Mouse (Mus musculus): ENCODE results near the gene Cdc123. TPM values are rescaled to one million over a fixed set of nuclear protein-coding genes. Genes with fewer than 3 reads are reported as not detected.

Cdc123 gene
- polyA plus RNA-seq, 1 experiment from 2014 or later = 184 TPM

GRCm38 (mm10) chr2:5789625-5790160 lies 55.3 kb downstream of the Cdc123 start:
- Histone ChIP-seq H3K4me3 (ENCODE audit: low read depth, low read length) (no peak overlapping the region), H3K27me3 (ENCODE audit: control insufficient read depth, insufficient read depth, low read length) (no peaks in the 10 kb centered on the region), H3K9me3 (ENCODE audit: control insufficient read depth, low read length) (no peaks in the 10 kb centered on the region), H3K4me2 (replicated peaks; ENCODE audit: low read depth) (no peak overlapping the region), H3K4me1 (replicated peaks; ENCODE audit: control insufficient read depth, insufficient read depth) (no peaks in the 10 kb centered on the region), H3K36me3 (ENCODE audit: control insufficient read depth, insufficient read depth, low read length) (0 out of 2 replicates have a peak, but pooled peaks cover 3% of the 10 kb centered on the region), H3K9ac (ENCODE audit: low read length) (no peak overlapping the region), H3K27ac (replicated peaks) (no peak overlapping the region)
- DNase-seq (ENCODE audit: low spot score) (no peak), ATAC-seq (ENCODE audit: low FRiP score, low TSS enrichment) (no peak)
- WGBS = 24% methylated on average over 4 of the region's 4 CpGs
- no peak for TF ChIP-seq CTCF (IDR thresholded peaks at IDR 0.05; ENCODE audit: low read depth)
- TF ChIP-seq EP300 (optimal IDR thresholded peaks at IDR 0.05) = no peak

GRCm38 (mm10) chr2:5787391-5787790 lies 57.6 kb downstream of the Cdc123 start:
- Histone ChIP-seq H3K36me3 (ENCODE audit: control insufficient read depth, insufficient read depth, low read length) (no peaks in the 10 kb centered on the region), H3K4me2 (replicated peaks; ENCODE audit: low read depth) (no peak overlapping the region), H3K9ac (ENCODE audit: low read length) (no peak overlapping the region), H3K9me3 (ENCODE audit: control insufficient read depth, low read length) (no peaks in the 10 kb centered on the region), H3K27ac (replicated peaks) (no peak overlapping the region), H3K4me3 (ENCODE audit: low read depth, low read length) (no peak overlapping the region), H3K4me1 (replicated peaks; ENCODE audit: control insufficient read depth, insufficient read depth) (no peaks in the 10 kb centered on the region), H3K27me3 (ENCODE audit: control insufficient read depth, insufficient read depth, low read length) (no peaks in the 10 kb centered on the region)
- TF ChIP-seq EP300 (optimal IDR thresholded peaks at IDR 0.05) = no peak
- no peak for TF ChIP-seq CTCF (IDR thresholded peaks at IDR 0.05; ENCODE audit: low read depth)
- DNase-seq (ENCODE audit: low spot score) (no peak), ATAC-seq (ENCODE audit: low FRiP score, low TSS enrichment) (no peak)
- 85% methylated on average over 3 of the region's 3 CpGs for WGBS

GRCm38 (mm10) chr2:5772464-5772863 lies 72.5 kb downstream of the Cdc123 start:
- Histone ChIP-seq H3K36me3 (ENCODE audit: control insufficient read depth, insufficient read depth, low read length) (no peaks in the 10 kb centered on the region), H3K9me3 (ENCODE audit: control insufficient read depth, low read length) (no peaks in the 10 kb centered on the region), H3K4me2 (replicated peaks; ENCODE audit: low read depth) (no peak overlapping the region), H3K4me3 (ENCODE audit: low read depth, low read length) (no peak overlapping the region), H3K27ac (replicated peaks) (no peak overlapping the region), H3K27me3 (ENCODE audit: control insufficient read depth, insufficient read depth, low read length) (no peaks in the 10 kb centered on the region), H3K9ac (ENCODE audit: low read length) (no peak overlapping the region), H3K4me1 (replicated peaks; ENCODE audit: control insufficient read depth, insufficient read depth) (no peaks in the 10 kb centered on the region)
- DNase-seq (ENCODE audit: low spot score) = no peak
- TF ChIP-seq EP300 (optimal IDR thresholded peaks at IDR 0.05) (no peak), CTCF (IDR thresholded peaks at IDR 0.05; ENCODE audit: low read depth) (no peak)
- ATAC-seq (ENCODE audit: low FRiP score, low TSS enrichment) = no peak
- WGBS = 81% methylated on average over 2 of the region's 2 CpGs

- no peak overlapping the region for H3K4me3 ChIP-seq (ENCODE audit: low read depth, low read length)
- no peaks in the 10 kb centered on the region for H3K9me3 ChIP-seq (ENCODE audit: control insufficient read depth, low read length)
- no peak overlapping the region for H3K9ac ChIP-seq (ENCODE audit: low read length)
- H3K36me3 ChIP-seq (ENCODE audit: control insufficient read depth, insufficient read depth, low read length) = no peaks in the 10 kb centered on the region
- H3K4me2 ChIP-seq (replicated peaks; ENCODE audit: low read depth) = no peak overlapping the region
- DNase-seq (ENCODE audit: low spot score) (peak; percentile 21), ATAC-seq (ENCODE audit: low FRiP score, low TSS enrichment) (no peak)
- no peak for TF ChIP-seq EP300 (optimal IDR thresholded peaks at IDR 0.05)
- TF ChIP-seq CTCF (IDR thresholded peaks at IDR 0.05; ENCODE audit: low read depth) = peak; percentile 83
- 46% methylated on average over 8 of the region's 8 CpGs for WGBS
- H3K4me1 ChIP-seq (replicated peaks; ENCODE audit: control insufficient read depth, insufficient read depth) = no peaks in the 10 kb centered on the region
- H3K27me3 ChIP-seq (ENCODE audit: control insufficient read depth, insufficient read depth, low read length) = no peaks in the 10 kb centered on the region
- no peak overlapping the region for H3K27ac ChIP-seq (replicated peaks)
Measured at GRCm38 (mm10) chr2:5770708-5771241, 74.2 kb downstream of the Cdc123 start.

- no peak for DNase-seq (ENCODE audit: low spot score)
- Histone ChIP-seq H3K4me1 (replicated peaks; ENCODE audit: control insufficient read depth, insufficient read depth) (no peaks in the 10 kb centered on the region), H3K4me3 (ENCODE audit: low read depth, low read length) (no peak overlapping the region), H3K9ac (ENCODE audit: low read length) (no peak overlapping the region), H3K36me3 (ENCODE audit: control insufficient read depth, insufficient read depth, low read length) (no peaks in the 10 kb centered on the region), H3K9me3 (ENCODE audit: control insufficient read depth, low read length) (no peaks in the 10 kb centered on the region), H3K27me3 (ENCODE audit: control insufficient read depth, insufficient read depth, low read length) (no peaks in the 10 kb centered on the region), H3K4me2 (replicated peaks; ENCODE audit: low read depth) (no peak overlapping the region), H3K27ac (replicated peaks) (no peak overlapping the region)
- no peak for ATAC-seq (ENCODE audit: low FRiP score, low TSS enrichment)
- TF ChIP-seq EP300 (optimal IDR thresholded peaks at IDR 0.05) (no peak), CTCF (IDR thresholded peaks at IDR 0.05; ENCODE audit: low read depth) (no peak)
Measured at GRCm38 (mm10) chr2:5769630-5770029, 75.3 kb downstream of the Cdc123 start.

- ATAC-seq (ENCODE audit: low FRiP score, low TSS enrichment) (no peak), DNase-seq (ENCODE audit: low spot score) (no peak)
- H3K9ac ChIP-seq (ENCODE audit: low read length) = no peak overlapping the region
- H3K4me1 ChIP-seq (replicated peaks; ENCODE audit: control insufficient read depth, insufficient read depth) = no peaks in the 10 kb centered on the region
- H3K4me2 ChIP-seq (replicated peaks; ENCODE audit: low read depth) = no peak overlapping the region
- H3K9me3 ChIP-seq (ENCODE audit: control insufficient read depth, low read length) = no peaks in the 10 kb centered on the region
- WGBS = 90% methylated on average over 4 of the region's 4 CpGs
- no peaks in the 10 kb centered on the region for H3K27me3 ChIP-seq (ENCODE audit: control insufficient read depth, insufficient read depth, low read length)
- no peaks in the 10 kb centered on the region for H3K36me3 ChIP-seq (ENCODE audit: control insufficient read depth, insufficient read depth, low read length)
- H3K4me3 ChIP-seq (ENCODE audit: low read depth, low read length) = no peak overlapping the region
- no peak overlapping the region for H3K27ac ChIP-seq (replicated peaks)
- TF ChIP-seq EP300 (optimal IDR thresholded peaks at IDR 0.05) = no peak
- TF ChIP-seq CTCF (IDR thresholded peaks at IDR 0.05; ENCODE audit: low read depth) = no peak
Measured at GRCm38 (mm10) chr2:5768946-5769345, 76.0 kb downstream of the Cdc123 start.

Measured in stomach, postnatal 0 days (tissue).